8 mouse cellular contexts compared by ENCODE assay signal in genomic region chr6:113605224-113605545, GRCm38 (mm10). TPM values are rescaled to one million over a fixed set of nuclear protein-coding genes. Genes with fewer than 3 reads are reported as not detected.
DNase-seq lines count a peak whose midpoint lies in the region; ATAC-seq and TF ChIP-seq lines count a peak whose summit lies in the region.

No protein-coding gene starts in this region.

- DNase-seq in heart, postnatal 14 days = no peak
- no peak for DNase-seq in G1E (ENCODE audit: low spot score)
- DNase-seq in forebrain, postnatal 0 days = peak; percentile 71
- DNase-seq in yolk sac, embryonic 10.5 days (ENCODE audit: low spot score) = no peak
- no peak for DNase-seq in adrenal gland, postnatal 14 days
- no peak for DNase-seq in thymus, postnatal 4 days

- no peak for ATAC-seq in heart, embryonic 12.5 days (ENCODE audit: insufficient number of reproducible peaks, low FRiP score)
- no peak for ATAC-seq in G1E (ENCODE audit: extremely low read depth, insufficient number of reproducible peaks, low FRiP score, poor library complexity, severe bottlenecking)
- no peak for ATAC-seq in forebrain, postnatal 0 days
- 0 out of 2 replicates have a peak, but pooled peaks have one; percentile 1 for ATAC-seq in megakaryocyte progenitor cell, adult 5-6 weeks (replicated peaks; ENCODE audit: poor library complexity)

- no peaks in the 10 kb centered on the region for H3K9me3 ChIP-seq in heart, embryonic 12.5 days (replicated peaks)
- no peaks in the 10 kb centered on the region for H3K9me3 ChIP-seq in G1E (replicated peaks)
- no peaks in the 10 kb centered on the region for H3K9me3 ChIP-seq in forebrain, postnatal 0 days (ENCODE audit: low read length)

- peaks cover under 1% of the 10 kb centered on the region; the same call in 1 of the 2 replicates for H3K36me3 ChIP-seq in heart, embryonic 12.5 days
- peaks cover 44% of the 10 kb centered on the region for H3K36me3 ChIP-seq in G1E (replicated peaks)
- H3K36me3 ChIP-seq in forebrain, postnatal 0 days (ENCODE audit: insufficient read depth) = no peaks in the 10 kb centered on the region

- H3K9ac ChIP-seq in heart, embryonic 12.5 days = peak overlapping the region; percentile 93
- peak overlapping the region; percentile 82 for H3K9ac ChIP-seq in forebrain, postnatal 0 days

- peak overlapping the region; percentile 78 for H3K27ac ChIP-seq in heart, embryonic 12.5 days (ENCODE audit: poor library complexity, severe bottlenecking)
- peak overlapping the region; percentile 82 for H3K27ac ChIP-seq in forebrain, postnatal 0 days (ENCODE audit: low read depth, low read length)

- H3K27me3 ChIP-seq in heart, embryonic 12.5 days (replicated peaks) = no peaks in the 10 kb centered on the region
- no peaks in the 10 kb centered on the region for H3K27me3 ChIP-seq in G1E (ENCODE audit: insufficient read depth, low read length)
- H3K27me3 ChIP-seq in forebrain, postnatal 0 days (ENCODE audit: insufficient read depth, low read length) = no peaks in the 10 kb centered on the region

- H3K4me1 ChIP-seq in heart, embryonic 12.5 days (replicated peaks) = peaks cover 15% of the 10 kb centered on the region
- peaks cover 36% of the 10 kb centered on the region for H3K4me1 ChIP-seq in G1E (ENCODE audit: insufficient read depth, low read depth, low read length)
- H3K4me1 ChIP-seq in forebrain, postnatal 0 days (ENCODE audit: insufficient read depth) = peaks cover 12% of the 10 kb centered on the region

- 4% methylated on average over 10 of the region's 10 CpGs for WGBS in heart, embryonic 12.5 days
- WGBS in forebrain, postnatal 0 days = 5% methylated on average over 10 of the region's 10 CpGs

- peak overlapping the region; percentile 90 for H3K4me3 ChIP-seq in heart, embryonic 12.5 days
- peak overlapping the region; percentile 95 for H3K4me3 ChIP-seq in G1E (ENCODE audit: low read depth, low read length)
- peak overlapping the region; percentile 87 for H3K4me3 ChIP-seq in forebrain, postnatal 0 days (ENCODE audit: low read depth, low read length)

- peak overlapping the region; percentile 86 for H3K4me2 ChIP-seq in heart, embryonic 12.5 days
- peak overlapping the region; percentile 67 for H3K4me2 ChIP-seq in forebrain, postnatal 0 days (ENCODE audit: low read depth)

- TF ChIP-seq CTCF in G1E (IDR thresholded peaks at IDR 0.05; ENCODE audit: low read depth, low read length) = no peak
- TF ChIP-seq CTCF in forebrain, postnatal 0 days (IDR thresholded peaks at IDR 0.05; ENCODE audit: low read depth) = no peak

- intact Hi-C loops in heart, postnatal 14 days (cut with DNase I) = loop anchor here (5.0 kb wide), 1 partner anchor 73 kb away; the partner anchor contains the start of genes Emc3 and Fancd2

RNA-seq across cellular contexts. Expression of gene Brk1, which starts 0.6 kb away (rescaled TPM):
- 156 and 165 TPM in 2 replicates for polyA plus RNA-seq in heart, embryonic 12.5 days (2016; fragmentation: Nextera tagmentation; extraction: Ambion mirVana)
- total RNA-seq in heart, postnatal 14 days (2021) = 10 to 100 TPM; 76.1 to 80.0 TPM
- total RNA-seq in G1E (2014; fragmentation: Nextera tagmentation) = 186 and 193 TPM in 2 replicates
- total RNA-seq in G1E (2017) = 167 and 180 TPM in 2 replicates
- 29.2 and 42.6 TPM in 2 replicates for polyA plus RNA-seq in G1E (2012)
- 217 and 235 TPM in 2 replicates for total RNA-seq in forebrain, postnatal 0 days (2014; rRNA removed)
- polyA plus RNA-seq in forebrain, postnatal 0 days (2015; fragmentation: Nextera tagmentation; extraction: Ambion mirVana) = 306 and 340 TPM in 2 replicates
- total RNA-seq in megakaryocyte progenitor cell, adult 5-6 weeks (2015) = 237 and 246 TPM in 2 replicates
- 117 and 131 TPM in 2 replicates for total RNA-seq in megakaryocyte progenitor cell, adult 5-6 weeks (2017)
- total RNA-seq in adrenal gland, postnatal 14 days (2021) = 147 and 162 TPM in 2 replicates

RNA-seq across cellular contexts. Expression of gene Fancd2os, which starts 4.7 kb away (rescaled TPM):
- 0.26 TPM in 1 of 2 replicates, not detected in the other for polyA plus RNA-seq in heart, embryonic 12.5 days (2016; fragmentation: Nextera tagmentation; extraction: Ambion mirVana)
- not detected for total RNA-seq in heart, postnatal 14 days (2021)
- not detected in 2 replicates for total RNA-seq in G1E (2014; fragmentation: Nextera tagmentation)
- total RNA-seq in G1E (2017) = 0.16 TPM in 1 of 2 replicates, not detected in the other
- not detected in 2 replicates for polyA plus RNA-seq in G1E (2012)
- not detected in 2 replicates for total RNA-seq in forebrain, postnatal 0 days (2014; rRNA removed)
- not detected in 2 replicates for polyA plus RNA-seq in forebrain, postnatal 0 days (2015; fragmentation: Nextera tagmentation; extraction: Ambion mirVana)
- total RNA-seq in megakaryocyte progenitor cell, adult 5-6 weeks (2015) = not detected in 2 replicates
- total RNA-seq in megakaryocyte progenitor cell, adult 5-6 weeks (2017) = not detected in 2 replicates
- not detected in 2 replicates for total RNA-seq in adrenal gland, postnatal 14 days (2021)

RNA-seq across cellular contexts. Expression of gene Vhl, which starts 18.6 kb away (rescaled TPM):
- 30.3 and 32.7 TPM in 2 replicates for polyA plus RNA-seq in heart, embryonic 12.5 days (2016; fragmentation: Nextera tagmentation; extraction: Ambion mirVana)
- 10 to 100 TPM; 10.0 to 12.0 TPM for total RNA-seq in heart, postnatal 14 days (2021)
- total RNA-seq in G1E (2014; fragmentation: Nextera tagmentation) = 9.0 and 12.5 TPM in 2 replicates
- total RNA-seq in G1E (2017) = 25.4 and 26.1 TPM in 2 replicates
- polyA plus RNA-seq in G1E (2012) = 6.4 and 7.9 TPM in 2 replicates
- 92.7 and 94.1 TPM in 2 replicates for total RNA-seq in forebrain, postnatal 0 days (2014; rRNA removed)
- 71.6 and 76.5 TPM in 2 replicates for polyA plus RNA-seq in forebrain, postnatal 0 days (2015; fragmentation: Nextera tagmentation; extraction: Ambion mirVana)
- total RNA-seq in megakaryocyte progenitor cell, adult 5-6 weeks (2015) = 14.1 and 22.7 TPM in 2 replicates
- total RNA-seq in megakaryocyte progenitor cell, adult 5-6 weeks (2017) = 10.8 and 12.2 TPM in 2 replicates
- total RNA-seq in adrenal gland, postnatal 14 days (2021) = 26.0 and 27.6 TPM in 2 replicates

RNA-seq across cellular contexts. Expression of gene Irak2, which starts 33.1 kb away (rescaled TPM):
- polyA plus RNA-seq in heart, embryonic 12.5 days (2016; fragmentation: Nextera tagmentation; extraction: Ambion mirVana) = 7.0 and 7.9 TPM in 2 replicates
- total RNA-seq in heart, postnatal 14 days (2021) = 10 to 100 TPM; 12.3 to 14.1 TPM
- total RNA-seq in G1E (2014; fragmentation: Nextera tagmentation) (7.4 and 21.2 TPM in 2 replicates), G1E (2017) (10.9 and 11.7 TPM in 2 replicates)
- 10.2 and 13.7 TPM in 2 replicates for polyA plus RNA-seq in G1E (2012)
- 4.5 and 5.9 TPM in 2 replicates for total RNA-seq in forebrain, postnatal 0 days (2014; rRNA removed)
- 1.8 and 3.5 TPM in 2 replicates for polyA plus RNA-seq in forebrain, postnatal 0 days (2015; fragmentation: Nextera tagmentation; extraction: Ambion mirVana)
- 4.9 and 10.8 TPM in 2 replicates for total RNA-seq in megakaryocyte progenitor cell, adult 5-6 weeks (2015)
- 20.9 and 30.4 TPM in 2 replicates for total RNA-seq in megakaryocyte progenitor cell, adult 5-6 weeks (2017)
- total RNA-seq in adrenal gland, postnatal 14 days (2021) = 17.4 and 22.9 TPM in 2 replicates
